Mouse (Mus musculus): ENCODE results near the gene Cyp27a1. TPM values are rescaled to one million over a fixed set of nuclear protein-coding genes. Genes with fewer than 3 reads are reported as not detected.

Cyp27a1 gene
- total RNA-seq, 1 experiment = 1.1 TPM

- no peak for DNase-seq (ENCODE audit: low read depth, low spot score)
- TF ChIP-seq MAFK (IDR thresholded peaks at IDR 0.05; ENCODE audit: insufficient read depth, low read depth, low read length) = no peak
- TF ChIP-seq CHD2 (IDR thresholded peaks at IDR 0.05; ENCODE audit: low read depth, low read length) = no peak
- no peak for TF ChIP-seq HCFC1 (IDR thresholded peaks at IDR 0.05; ENCODE audit: borderline replicate concordance, insufficient read depth, low read length)
- no peak for TF ChIP-seq ZC3H11A (IDR thresholded peaks at IDR 0.05; ENCODE audit: borderline replicate concordance, low read depth, low read length)
- no peak for TF ChIP-seq ZNF384 (IDR thresholded peaks at IDR 0.05; ENCODE audit: low read depth, low read length)
- in situ Hi-C loops (cut with MboI; ENCODE audit: low sequenced_read_pairs in 2 of 2, unreplicated experiment in 2 of 2) = no loop called here
- Histone ChIP-seq H3K9me3 (ENCODE audit: control insufficient read depth, insufficient read depth, low read depth, low read length) (no peaks in the 10 kb centered on the region), H3K4me1 (ENCODE audit: control insufficient read depth in 2 of 2, insufficient read depth in 2 of 2, low read length in 2 of 2, poor library complexity in 1 of 2) (peaks cover 2 to 3% of the 10 kb centered on the region in 2 experiments; a peak in 2 of 4 replicates), H3K4me3 (ENCODE audit: insufficient read depth in 1 of 2, low read depth in 1 of 2, low read length in 2 of 2, poor library complexity in 1 of 2, severe bottlenecking in 1 of 2) (no peak overlapping the region), H3K27ac (ENCODE audit: insufficient read depth, low read depth, low read length, poor library complexity, severe bottlenecking) (no peak overlapping the region), H3K9ac (ENCODE audit: insufficient read depth, low read depth, low read length, poor library complexity, severe bottlenecking) (no peak overlapping the region), H3K36me3 (ENCODE audit: control insufficient read depth, insufficient read depth, low read length, poor library complexity, severe bottlenecking) (no peaks in the 10 kb centered on the region)
Observed at GRCm38 (mm10) chr1:74726674-74727073, 13.3 kb downstream of the Cyp27a1 start.

GRCm38 (mm10) chr1:74728446-74728845 is 15.1 kb downstream of the Cyp27a1 start:
- Histone ChIP-seq H3K36me3 (ENCODE audit: control insufficient read depth, insufficient read depth, low read length, poor library complexity, severe bottlenecking) (no peaks in the 10 kb centered on the region), H3K27ac (ENCODE audit: insufficient read depth, low read depth, low read length, poor library complexity, severe bottlenecking) (no peak overlapping the region), H3K9me3 (ENCODE audit: control insufficient read depth, insufficient read depth, low read depth, low read length) (no peaks in the 10 kb centered on the region), H3K9ac (ENCODE audit: insufficient read depth, low read depth, low read length, poor library complexity, severe bottlenecking) (no peak overlapping the region), H3K4me1 (ENCODE audit: control insufficient read depth in 2 of 2, insufficient read depth in 2 of 2, low read length in 2 of 2, poor library complexity in 1 of 2) (peaks cover 2 to 3% of the 10 kb centered on the region in 2 experiments; a peak in 2 of 4 replicates), H3K4me3 (ENCODE audit: insufficient read depth in 1 of 2, low read depth in 1 of 2, low read length in 2 of 2, poor library complexity in 1 of 2, severe bottlenecking in 1 of 2) (no peak overlapping the region)
- TF ChIP-seq HCFC1 (IDR thresholded peaks at IDR 0.05; ENCODE audit: borderline replicate concordance, insufficient read depth, low read length) (no peak), ZC3H11A (IDR thresholded peaks at IDR 0.05; ENCODE audit: borderline replicate concordance, low read depth, low read length) (no peak), CHD2 (IDR thresholded peaks at IDR 0.05; ENCODE audit: low read depth, low read length) (no peak), ZNF384 (IDR thresholded peaks at IDR 0.05; ENCODE audit: low read depth, low read length) (no peak), MAFK (IDR thresholded peaks at IDR 0.05; ENCODE audit: insufficient read depth, low read depth, low read length) (no peak)
- in situ Hi-C loops (cut with MboI; ENCODE audit: low sequenced_read_pairs in 2 of 2, unreplicated experiment in 2 of 2) = no loop called here
- no peak for DNase-seq (ENCODE audit: low read depth, low spot score)

GRCm38 (mm10) chr1:74736977-74737376 is 23.6 kb downstream of the Cyp27a1 start:
- Histone ChIP-seq H3K9ac (ENCODE audit: insufficient read depth, low read depth, low read length, poor library complexity, severe bottlenecking) (no peak overlapping the region), H3K9me3 (ENCODE audit: control insufficient read depth, insufficient read depth, low read depth, low read length) (no peaks in the 10 kb centered on the region), H3K4me3 (ENCODE audit: insufficient read depth in 1 of 2, low read depth in 1 of 2, low read length in 2 of 2, poor library complexity in 1 of 2, severe bottlenecking in 1 of 2) (no peak overlapping the region), H3K27ac (ENCODE audit: insufficient read depth, low read depth, low read length, poor library complexity, severe bottlenecking) (no peak overlapping the region), H3K4me1 (ENCODE audit: control insufficient read depth in 2 of 2, insufficient read depth in 2 of 2, low read length in 2 of 2, poor library complexity in 1 of 2) (no peaks in the 10 kb centered on the region), H3K36me3 (ENCODE audit: control insufficient read depth, insufficient read depth, low read length, poor library complexity, severe bottlenecking) (no peaks in the 10 kb centered on the region)
- TF ChIP-seq ZNF384 (IDR thresholded peaks at IDR 0.05; ENCODE audit: low read depth, low read length) = no peak
- no peak for TF ChIP-seq CHD2 (IDR thresholded peaks at IDR 0.05; ENCODE audit: low read depth, low read length)
- no peak for TF ChIP-seq HCFC1 (IDR thresholded peaks at IDR 0.05; ENCODE audit: borderline replicate concordance, insufficient read depth, low read length)
- no peak for TF ChIP-seq ZC3H11A (IDR thresholded peaks at IDR 0.05; ENCODE audit: borderline replicate concordance, low read depth, low read length)
- no peak for TF ChIP-seq MAFK (IDR thresholded peaks at IDR 0.05; ENCODE audit: insufficient read depth, low read depth, low read length)
- in situ Hi-C loops (cut with MboI; ENCODE audit: low sequenced_read_pairs in 2 of 2, unreplicated experiment in 2 of 2) = no loop called here
- DNase-seq (ENCODE audit: low read depth, low spot score) = no peak

GRCm38 (mm10) chr1:74737500-74737899 is 24.1 kb downstream of the Cyp27a1 start:
- no peak overlapping the region for H3K9ac ChIP-seq (ENCODE audit: insufficient read depth, low read depth, low read length, poor library complexity, severe bottlenecking)
- DNase-seq (ENCODE audit: low read depth, low spot score) = no peak
- no peaks in the 10 kb centered on the region for H3K4me1 ChIP-seq (ENCODE audit: control insufficient read depth in 2 of 2, insufficient read depth in 2 of 2, low read length in 2 of 2, poor library complexity in 1 of 2)
- no peaks in the 10 kb centered on the region for H3K9me3 ChIP-seq (ENCODE audit: control insufficient read depth, insufficient read depth, low read depth, low read length)
- H3K36me3 ChIP-seq (ENCODE audit: control insufficient read depth, insufficient read depth, low read length, poor library complexity, severe bottlenecking) = no peaks in the 10 kb centered on the region
- no peak for TF ChIP-seq ZNF384 (IDR thresholded peaks at IDR 0.05; ENCODE audit: low read depth, low read length)
- TF ChIP-seq MAFK (IDR thresholded peaks at IDR 0.05; ENCODE audit: insufficient read depth, low read depth, low read length) = no peak
- no peak for TF ChIP-seq CHD2 (IDR thresholded peaks at IDR 0.05; ENCODE audit: low read depth, low read length)
- TF ChIP-seq HCFC1 (IDR thresholded peaks at IDR 0.05; ENCODE audit: borderline replicate concordance, insufficient read depth, low read length) = no peak
- TF ChIP-seq ZC3H11A (IDR thresholded peaks at IDR 0.05; ENCODE audit: borderline replicate concordance, low read depth, low read length) = no peak
- no peak overlapping the region for H3K4me3 ChIP-seq (ENCODE audit: insufficient read depth in 1 of 2, low read depth in 1 of 2, low read length in 2 of 2, poor library complexity in 1 of 2, severe bottlenecking in 1 of 2)
- H3K27ac ChIP-seq (ENCODE audit: insufficient read depth, low read depth, low read length, poor library complexity, severe bottlenecking) = no peak overlapping the region
- in situ Hi-C loops (cut with MboI; ENCODE audit: low sequenced_read_pairs in 2 of 2, unreplicated experiment in 2 of 2) = no loop called here

GRCm38 (mm10) chr1:74740846-74741245 is 27.5 kb downstream of the Cyp27a1 start:
- TF ChIP-seq HCFC1 (IDR thresholded peaks at IDR 0.05; ENCODE audit: borderline replicate concordance, insufficient read depth, low read length) (no peak), MAFK (IDR thresholded peaks at IDR 0.05; ENCODE audit: insufficient read depth, low read depth, low read length) (no peak), ZNF384 (IDR thresholded peaks at IDR 0.05; ENCODE audit: low read depth, low read length) (no peak), CHD2 (IDR thresholded peaks at IDR 0.05; ENCODE audit: low read depth, low read length) (no peak)
- Histone ChIP-seq H3K9ac (ENCODE audit: insufficient read depth, low read depth, low read length, poor library complexity, severe bottlenecking) (no peak overlapping the region), H3K36me3 (ENCODE audit: control insufficient read depth, insufficient read depth, low read length, poor library complexity, severe bottlenecking) (no peaks in the 10 kb centered on the region), H3K9me3 (ENCODE audit: control insufficient read depth, insufficient read depth, low read depth, low read length) (no peaks in the 10 kb centered on the region), H3K4me1 (ENCODE audit: control insufficient read depth in 2 of 2, insufficient read depth in 2 of 2, low read length in 2 of 2, poor library complexity in 1 of 2) (no peaks in the 10 kb centered on the region), H3K4me3 (ENCODE audit: insufficient read depth in 1 of 2, low read depth in 1 of 2, low read length in 2 of 2, poor library complexity in 1 of 2, severe bottlenecking in 1 of 2) (no peak overlapping the region), H3K27ac (ENCODE audit: insufficient read depth, low read depth, low read length, poor library complexity, severe bottlenecking) (no peak overlapping the region)
- DNase-seq (ENCODE audit: low read depth, low spot score) = no peak
- in situ Hi-C loops (cut with MboI; ENCODE audit: low sequenced_read_pairs in 2 of 2, unreplicated experiment in 2 of 2) = no loop called here

Measured in ES-E14 (cell line).